Mouse (Mus musculus) lung, embryonic 14.5 days (tissue): ENCODE results near the gene A630095N17Rik. TPM values are rescaled to one million over a fixed set of nuclear protein-coding genes. Genes with fewer than 3 reads are reported as not detected.

Experiments used
- ATAC-seq: fragments of 200-750 bp; cut with Nextera tagmentation; 2 replicates; pipeline ENCODE4 v1.8.0; 2017; ENCODE audit warnings: mild to moderate bottlenecking, moderate TSS enrichment, moderate library complexity; ENCODE audit not compliant: insufficient read depth
- DNase-seq: peaks from one replicate; pipeline ENCODE4 v3.0.0-alpha.2; 2015
- H3K27ac ChIP-seq: fragments of 300-500 bp; sonication (generic); 2 replicates; pipeline ENCODE4 v1.5.1; 2014; ENCODE audit warnings: low read depth, mild to moderate bottlenecking, moderate library complexity
- H3K27me3 ChIP-seq: fragments of 300-500 bp; sonication (generic); 2 replicates; pipeline ENCODE4 v1.6.1; 2014; ENCODE audit warnings: low read length, control low read depth; ENCODE audit not compliant: insufficient read depth
- H3K36me3 ChIP-seq: fragments of 300-500 bp; sonication (generic); 2 replicates; pipeline ENCODE4 v1.6.1; 2014; ENCODE audit warnings: control low read depth; ENCODE audit not compliant: insufficient read depth
- H3K4me1 ChIP-seq: fragments of 300-500 bp; sonication (generic); 2 replicates; pipeline ENCODE4 v1.6.1; 2014; ENCODE audit warnings: antibody characterized with exemption, control low read depth; ENCODE audit not compliant: insufficient read depth
- H3K4me2 ChIP-seq: fragments of 300-500 bp; sonication (generic); 2 replicates; pipeline ENCODE4 v1.6.1; 2014; ENCODE audit warnings: mild to moderate bottlenecking
- H3K4me3 ChIP-seq: fragments of 300-500 bp; sonication (generic); 2 replicates; pipeline ENCODE4 v1.5.1; 2014; ENCODE audit warnings: low read depth, low read length
- H3K9ac ChIP-seq: fragments of 300-500 bp; sonication (generic); 2 replicates; pipeline ENCODE4 v1.6.1; 2014
- H3K9me3 ChIP-seq: fragments of 300-500 bp; sonication (generic); 2 replicates; pipeline ENCODE4 v1.6.1; 2016; ENCODE audit warnings: low read depth, low read length, control low read depth
- CTCF ChIP-seq: IDR thresholded peaks from 2 replicates; pipeline ENCODE4 v1.5.1; 2016; ENCODE audit warnings: antibody characterized with exemption, low read depth
- WGBS: fragments of 180-500 bp; shearing (Covaris S2); extraction: QIAGEN DNeasy Blood & Tissue Kit; methylation state at CpG from one replicate; pipeline ENCODE4 v1.1.7; 2014; 5-methylcytosine and 5-hydroxymethylcytosine counted together
- polyA plus RNA-seq: library from polyadenylated mRNA; unstranded; fragments of >200 nt; fragmentation: Nextera tagmentation; extraction: Ambion mirVana; gene quantifications from 2 replicates; pipeline ENCODE4 v1.2.1, GENCODE M21; 2014

A630095N17Rik gene
- polyA plus RNA-seq, 1 experiment from 2014 or later, result not detected

GRCm38 (mm10) chr1:75191622-75192402 is 40.1 kb downstream of the A630095N17Rik start, which contains the start of the genes Ankzf1 and Atg9a:
TSS of gene Ankzf1 (plus strand) at chr1:75192151.
TSS of gene Atg9a (minus strand) at chr1:75192196.
- peak; percentile 99 for ATAC-seq
- Histone ChIP-seq H3K4me2 (peak within 1 kb of the TSS; percentile 92), H3K36me3 (peaks cover 27% of the 10 kb centered on the region), H3K9me3 (no peaks in the 10 kb centered on the region), H3K27me3 (no peaks in the 10 kb centered on the region), H3K27ac (peak within 1 kb of the TSS; percentile 96), H3K9ac (peak within 1 kb of the TSS; percentile 85), H3K4me1 (peaks cover 16% of the 10 kb centered on the region), H3K4me3 (peak within 1 kb of the TSS; percentile 67)
- WGBS, result under 1% methylated on average over 55 of the region's 56 CpGs
- peak; percentile 98 for DNase-seq
- TF ChIP-seq CTCF, result no peak

DNA sequence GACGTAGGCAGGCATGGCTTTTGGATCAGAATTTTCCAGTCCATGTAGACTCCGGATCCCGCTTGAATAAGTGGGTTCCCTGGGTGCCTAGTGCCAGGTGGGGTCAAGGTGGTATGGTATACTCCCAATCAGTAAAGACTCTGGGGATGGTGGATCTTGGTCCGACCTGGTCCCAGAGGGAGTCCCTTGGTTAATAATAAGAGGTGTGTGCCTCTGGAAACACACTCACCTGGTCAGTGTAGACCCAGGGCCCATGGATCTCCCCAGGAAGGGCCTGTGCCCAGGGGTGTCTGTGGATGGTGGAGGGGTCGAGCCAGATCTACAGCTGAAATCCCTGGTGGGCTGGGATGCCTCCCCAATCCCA is 40.7 kb downstream of the A630095N17Rik start:
- no peak for TF ChIP-seq CTCF
- 39% methylated on average over 5 of the region's 5 CpGs for WGBS
- Histone ChIP-seq H3K4me3 (peak overlapping the region; percentile 67), H3K9me3 (no peaks in the 10 kb centered on the region), H3K27ac (peak overlapping the region; percentile 70; the same call in 1 of the 2 replicates), H3K4me2 (peak overlapping the region; percentile 88), H3K27me3 (no peaks in the 10 kb centered on the region), H3K4me1 (peaks cover 16% of the 10 kb centered on the region), H3K36me3 (peaks cover 27% of the 10 kb centered on the region), H3K9ac (peak overlapping the region; percentile 79)
- ATAC-seq, result no peak; the same call in 1 of the 2 replicates
- DNase-seq, result no peak

GRCm38 (mm10) chr1:75190577-75190976 is 41.3 kb downstream of the A630095N17Rik start:
- Histone ChIP-seq H3K9me3 (no peaks in the 10 kb centered on the region), H3K27ac (no peak overlapping the region), H3K4me1 (peaks cover 16% of the 10 kb centered on the region), H3K9ac (peak overlapping the region; percentile 79), H3K27me3 (no peaks in the 10 kb centered on the region), H3K4me3 (peak overlapping the region; percentile 67; the same call in 1 of the 2 replicates), H3K36me3 (peaks cover 27% of the 10 kb centered on the region), H3K4me2 (peak overlapping the region; percentile 88)
- DNase-seq, result no peak
- TF ChIP-seq CTCF, result no peak
- WGBS, result 49% methylated on average over 2 of the region's 2 CpGs
- ATAC-seq, result no peak

DNA sequence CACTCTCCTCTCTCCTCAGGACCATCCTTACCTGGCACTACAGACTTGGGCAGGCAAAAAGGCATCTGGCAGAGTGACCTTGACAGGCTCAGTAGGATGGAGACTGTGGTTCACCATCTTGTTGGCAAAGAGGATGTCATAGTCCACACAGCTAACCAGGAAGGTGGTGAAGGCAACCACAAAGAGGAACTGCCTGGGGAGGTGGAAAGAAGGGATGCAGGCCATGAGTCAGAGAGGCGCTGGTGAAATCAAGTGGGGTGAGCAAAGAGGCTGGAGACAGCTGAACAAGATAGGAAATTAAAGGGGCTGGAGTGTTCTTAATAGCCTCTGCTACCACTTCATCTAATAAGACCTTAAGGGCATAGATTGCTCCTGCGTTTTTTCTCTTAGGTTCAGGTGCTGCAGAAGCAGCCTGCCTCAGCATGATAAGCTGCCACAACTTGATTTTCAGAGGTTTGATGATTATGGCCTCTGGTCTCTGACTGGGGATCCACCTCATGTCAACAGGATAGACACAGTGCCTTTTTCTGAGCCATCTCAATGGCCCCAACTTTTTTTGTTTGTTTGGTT is 43.9 kb downstream of the A630095N17Rik start:
- H3K36me3 ChIP-seq, result peaks cover 39% of the 10 kb centered on the region
- no peak overlapping the region for H3K9ac ChIP-seq
- H3K27me3 ChIP-seq, result no peaks in the 10 kb centered on the region
- no peaks in the 10 kb centered on the region for H3K9me3 ChIP-seq
- no peak overlapping the region for H3K4me3 ChIP-seq
- peaks cover 11% of the 10 kb centered on the region for H3K4me1 ChIP-seq
- no peak overlapping the region for H3K27ac ChIP-seq
- no peak overlapping the region for H3K4me2 ChIP-seq
- no peak for ATAC-seq
- DNase-seq, result no peak
- 88% methylated on average over 2 of the region's 2 CpGs for WGBS
- no peak for TF ChIP-seq CTCF

DNA sequence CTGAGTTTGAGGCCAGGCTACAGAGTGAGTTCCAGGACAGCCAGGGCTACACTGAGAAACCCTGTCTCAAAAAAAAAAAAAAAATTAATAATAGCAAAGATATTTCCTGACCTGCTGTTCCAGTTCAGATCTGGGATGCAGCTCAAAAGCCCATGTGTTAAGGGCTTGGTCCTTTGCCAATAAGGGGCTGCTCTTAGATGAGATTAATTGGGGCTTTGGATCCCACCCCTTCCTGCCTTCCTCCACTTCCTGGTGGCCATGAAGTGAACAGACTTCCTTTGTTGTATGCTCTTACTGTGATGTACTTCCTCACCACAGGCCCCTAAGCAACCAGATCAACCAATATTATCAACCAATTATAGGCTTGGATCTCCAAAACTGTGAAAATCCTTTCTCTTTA is 44.8 kb downstream of the A630095N17Rik start:
- Histone ChIP-seq H3K4me3 (no peak overlapping the region), H3K27ac (no peak overlapping the region), H3K4me2 (no peak overlapping the region), H3K4me1 (peaks cover 9% of the 10 kb centered on the region; the same call in 1 of the 2 replicates), H3K27me3 (no peaks in the 10 kb centered on the region), H3K36me3 (peaks cover 47% of the 10 kb centered on the region), H3K9ac (no peak overlapping the region), H3K9me3 (no peaks in the 10 kb centered on the region)
- no peak for ATAC-seq
- peak; percentile 55 for DNase-seq
- no peak for TF ChIP-seq CTCF

DNA sequence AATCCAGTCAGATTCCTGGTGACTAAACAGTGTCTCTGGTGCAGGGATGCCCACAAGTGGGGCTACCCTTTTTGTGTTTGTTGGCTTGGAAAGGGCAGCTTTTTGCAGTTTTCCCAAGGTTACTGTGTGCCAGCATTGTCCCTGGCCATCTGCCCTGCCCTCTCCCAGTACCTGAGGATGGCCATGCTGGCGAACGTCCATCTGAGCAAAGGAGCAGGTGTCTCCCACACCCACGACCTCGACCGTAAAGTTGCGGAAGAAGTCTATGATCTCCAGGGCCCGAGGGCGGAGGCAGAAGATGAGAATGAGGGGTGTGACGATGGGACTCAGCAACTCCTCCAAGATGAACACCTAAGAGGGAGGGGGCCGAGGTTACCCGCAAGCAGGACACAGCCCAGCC is 46.4 kb downstream of the A630095N17Rik start:
- H3K36me3 ChIP-seq, result peaks cover 52% of the 10 kb centered on the region
- no peak overlapping the region for H3K4me3 ChIP-seq
- H3K4me1 ChIP-seq, result 0 out of 2 replicates have a peak, but pooled peaks cover under 1% of the 10 kb centered on the region
- no peak overlapping the region for H3K9ac ChIP-seq
- no peak overlapping the region for H3K4me2 ChIP-seq
- no peak for TF ChIP-seq CTCF
- no peak overlapping the region for H3K27ac ChIP-seq
- H3K27me3 ChIP-seq, result no peaks in the 10 kb centered on the region
- WGBS, result 88% methylated on average over 11 of the region's 11 CpGs
- ATAC-seq (no peak), DNase-seq (no peak)
- H3K9me3 ChIP-seq, result no peaks in the 10 kb centered on the region

DNA sequence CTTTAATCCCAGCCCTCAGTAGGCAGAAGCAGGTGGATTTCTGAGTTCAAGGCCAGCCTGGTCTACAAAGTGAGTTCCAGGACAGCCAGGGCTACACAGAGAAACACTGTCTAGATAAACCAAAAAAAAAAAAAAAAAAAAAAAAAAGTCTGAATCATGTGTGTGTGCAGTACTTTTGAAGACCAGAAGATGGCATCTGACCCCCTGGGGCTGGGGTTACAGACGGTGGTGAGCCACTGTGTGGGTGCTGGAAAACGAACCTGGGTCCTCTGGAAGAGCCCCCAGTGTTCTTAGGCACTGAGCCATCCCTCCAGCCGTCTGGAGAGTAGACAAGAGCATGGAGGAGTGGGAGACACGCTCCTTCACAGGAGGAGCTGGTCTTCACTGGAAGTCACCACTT is 49.7 kb downstream of the A630095N17Rik start:
- H3K4me3 ChIP-seq, result no peak overlapping the region
- no peaks in the 10 kb centered on the region for H3K4me1 ChIP-seq
- no peak for ATAC-seq
- no peak for DNase-seq
- H3K27me3 ChIP-seq, result no peaks in the 10 kb centered on the region
- TF ChIP-seq CTCF, result peak; percentile 20; the same call in 1 of the 2 replicates
- H3K36me3 ChIP-seq, result peaks cover 47% of the 10 kb centered on the region
- H3K27ac ChIP-seq, result no peak overlapping the region
- 65% methylated on average over 4 of the region's 4 CpGs for WGBS
- H3K9ac ChIP-seq, result no peak overlapping the region
- no peaks in the 10 kb centered on the region for H3K9me3 ChIP-seq
- no peak overlapping the region for H3K4me2 ChIP-seq
